Mouse (Mus musculus) thymus, adult 2 months (tissue): Measurements from ENCODE around the gene Gramd4. TPM values are rescaled to one million over a fixed set of nuclear protein-coding genes. Genes with fewer than 3 reads are reported as not detected.

Experiments
- DNase-seq: peaks from one replicate; pipeline ENCODE4 v3.0.0; 2021
- H3K27ac ChIP-seq: fragments of 200-500 bp; 2 replicates; pipeline ENCODE4 v1.5.1; 2012; ENCODE audit warnings: low read length, control low read depth; ENCODE audit not compliant: control insufficient read depth, insufficient read depth
- H3K27me3 ChIP-seq: fragments of 200-500 bp; 2 replicates; pipeline ENCODE4 v1.6.1; 2012; ENCODE audit warnings: mild to moderate bottlenecking, low read length, moderate library complexity, mixed read lengths; ENCODE audit not compliant: control insufficient read depth, insufficient read depth
- H3K36me3 ChIP-seq: fragments of 200-500 bp; 2 replicates; pipeline ENCODE4 v1.6.1; 2012; ENCODE audit warnings: mild to moderate bottlenecking, low read length, moderate library complexity; ENCODE audit not compliant: control insufficient read depth, insufficient read depth
- H3K4me1 ChIP-seq: fragments of 200-500 bp; replicated peaks from 2 replicates; pipeline ENCODE4 v1.6.1; 2012; ENCODE audit warnings: low read length; ENCODE audit not compliant: control insufficient read depth, insufficient read depth
- H3K4me3 ChIP-seq: fragments of 200-500 bp; 2 replicates; pipeline ENCODE4 v1.5.1; 2012; ENCODE audit warnings: mild to moderate bottlenecking, low read length, control low read depth, moderate library complexity; ENCODE audit not compliant: control insufficient read depth, insufficient read depth
- CTCF ChIP-seq: fragments of 200-500 bp; IDR thresholded peaks from 2 replicates; pipeline ENCODE4 v1.5.1; 2012; ENCODE audit warnings: mild to moderate bottlenecking, control low read depth, low read length, moderate library complexity, borderline replicate concordance; ENCODE audit not compliant: control insufficient read depth, poor library complexity, insufficient read depth; ENCODE audit errors: extremely low read depth
- POLR2A ChIP-seq: fragments of 200-500 bp; IDR thresholded peaks from 2 replicates; pipeline ENCODE4 v1.6.1; 2012; ENCODE audit warnings: mild to moderate bottlenecking, low read length, control low read depth, moderate library complexity; ENCODE audit not compliant: control insufficient read depth, poor library complexity, insufficient read depth; ENCODE audit errors: extremely low read depth
- WGBS: fragments of 180-500 bp; shearing (Covaris S2); methylation state at CpG from one replicate; pipeline ENCODE4 v1.1.7; 2018; 5-methylcytosine and 5-hydroxymethylcytosine counted together
- polyA plus RNA-seq: library from polyadenylated mRNA; depleted of rRNA; stranded (reverse); fragments of >200 nt; gene quantifications from 2 replicates; pipeline ENCODE4 v1.2.3, GENCODE M21; 2012

Gene Gramd4
- polyA plus RNA-seq, 1 experiment = 37.1 TPM

GRCm38 (mm10) chr15:86130657-86131056 lies 73.2 kb downstream of the Gramd4 start:
- no peak for DNase-seq
- no peak overlapping the region for H3K4me3 ChIP-seq
- H3K36me3 ChIP-seq = peaks cover 4% of the 10 kb centered on the region; the same call in 1 of the 2 replicates
- H3K27me3 ChIP-seq = no peaks in the 10 kb centered on the region
- no peak overlapping the region for H3K27ac ChIP-seq
- no peaks in the 10 kb centered on the region for H3K4me1 ChIP-seq
- TF ChIP-seq POLR2A = no peak
- TF ChIP-seq CTCF = no peak
- 92% methylated on average over 10 of the region's 10 CpGs for WGBS

- no peak overlapping the region for H3K27ac ChIP-seq
- no peaks in the 10 kb centered on the region for H3K27me3 ChIP-seq
- no peak for TF ChIP-seq POLR2A
- peak; percentile 88; the same call in 1 of the 2 replicates for TF ChIP-seq CTCF
- H3K36me3 ChIP-seq = peaks cover 5% of the 10 kb centered on the region
- H3K4me1 ChIP-seq = no peaks in the 10 kb centered on the region
- no peak overlapping the region for H3K4me3 ChIP-seq
- DNase-seq = peak; percentile 83
- WGBS = 64% methylated on average over 18 of the region's 18 CpGs
Measured at GRCm38 (mm10) chr15:86134941-86135783, 77.7 kb downstream of the Gramd4 start.

- DNase-seq = peak; percentile 75
- Histone ChIP-seq H3K4me1 (no peaks in the 10 kb centered on the region), H3K36me3 (peaks cover 30% of the 10 kb centered on the region), H3K4me3 (no peak overlapping the region), H3K27me3 (no peaks in the 10 kb centered on the region), H3K27ac (no peak overlapping the region)
- 67% methylated on average over 4 of the region's 4 CpGs for WGBS
- TF ChIP-seq CTCF (peak; percentile 80; the same call in 1 of the 2 replicates), POLR2A (no peak)
Measured at GRCm38 (mm10) chr15:86137638-86138037, 80.1 kb downstream of the Gramd4 start.

- Histone ChIP-seq H3K4me3 (no peak overlapping the region), H3K27me3 (no peaks in the 10 kb centered on the region), H3K27ac (no peak overlapping the region), H3K4me1 (no peaks in the 10 kb centered on the region), H3K36me3 (peaks cover 52% of the 10 kb centered on the region)
- peak; percentile 86 for TF ChIP-seq CTCF
- TF ChIP-seq POLR2A = no peak
- peak; percentile 40 for DNase-seq
- WGBS = 65% methylated on average over 10 of the region's 10 CpGs
Measured at GRCm38 (mm10) chr15:86140323-86140722, 82.8 kb downstream of the Gramd4 start.

- TF ChIP-seq POLR2A (no peak), CTCF (no peak)
- no peaks in the 10 kb centered on the region for H3K27me3 ChIP-seq
- WGBS = 73% methylated on average over 7 of the region's 7 CpGs
- DNase-seq = no peak
- H3K36me3 ChIP-seq = peaks cover 90% of the 10 kb centered on the region
- no peak overlapping the region for H3K4me3 ChIP-seq
- no peaks in the 10 kb centered on the region for H3K4me1 ChIP-seq
- no peak overlapping the region for H3K27ac ChIP-seq
Measured at GRCm38 (mm10) chr15:86144577-86144976, 87.1 kb downstream of the Gramd4 start.

GRCm38 (mm10) chr15:86145046-86145445 lies 87.6 kb downstream of the Gramd4 start:
- no peak for TF ChIP-seq CTCF
- no peak for TF ChIP-seq POLR2A
- DNase-seq = no peak
- peaks cover 90% of the 10 kb centered on the region for H3K36me3 ChIP-seq
- H3K4me3 ChIP-seq = no peak overlapping the region
- no peak overlapping the region for H3K27ac ChIP-seq
- H3K4me1 ChIP-seq = no peaks in the 10 kb centered on the region
- H3K27me3 ChIP-seq = no peaks in the 10 kb centered on the region
- WGBS = 93% methylated on average over 7 of the region's 7 CpGs
